Mouse (Mus musculus) liver, embryonic 15.5 days (tissue): ENCODE results near the gene Dnajb2. TPM values are rescaled to one million over a fixed set of nuclear protein-coding genes. Genes with fewer than 3 reads are reported as not detected.
"Not testable (repeated sequence)": the region's sequence is repeated elsewhere in the genome, so short reads cannot be mapped to it uniquely, and the experiment has no call there.

ENCODE experiments used
- ATAC-seq: fragments of 200-750 bp; cut with Nextera tagmentation; 2 replicates; pipeline ENCODE4 v1.8.0; 2017; ENCODE audit warnings: moderate number of reproducible peaks, mild to moderate bottlenecking, moderate library complexity; ENCODE audit not compliant: insufficient read depth
- H3K27ac ChIP-seq: fragments of 300-500 bp; sonication (generic); replicated peaks from 2 replicates; pipeline ENCODE4 v1.5.1; 2015; ENCODE audit warnings: mild to moderate bottlenecking, inconsistent platforms
- H3K27me3 ChIP-seq: fragments of 300-500 bp; sonication (generic); 2 replicates; pipeline ENCODE4 v1.6.1; 2015; ENCODE audit warnings: mild to moderate bottlenecking, inconsistent platforms
- H3K36me3 ChIP-seq: fragments of 300-500 bp; sonication (generic); replicated peaks from 2 replicates; pipeline ENCODE4 v1.6.1; 2015; ENCODE audit warnings: moderate library complexity, mild to moderate bottlenecking, inconsistent platforms
- H3K4me1 ChIP-seq: fragments of 300-500 bp; sonication (generic); replicated peaks from 2 replicates; pipeline ENCODE4 v1.6.1; 2015; ENCODE audit warnings: inconsistent platforms
- H3K4me2 ChIP-seq: fragments of 300-500 bp; sonication (generic); 2 replicates; pipeline ENCODE4 v1.6.1; 2015; ENCODE audit warnings: moderate library complexity, mild to moderate bottlenecking, inconsistent platforms
- H3K4me3 ChIP-seq: fragments of 300-500 bp; sonication (generic); replicated peaks from 2 replicates; pipeline ENCODE4 v1.5.1; 2015; ENCODE audit warnings: mild to moderate bottlenecking, inconsistent platforms
- H3K9ac ChIP-seq: fragments of 300-500 bp; sonication (generic); 2 replicates; pipeline ENCODE4 v1.6.1; 2015; ENCODE audit warnings: moderate library complexity, mild to moderate bottlenecking, inconsistent platforms
- H3K9me3 ChIP-seq: fragments of 300-500 bp; sonication (generic); replicated peaks from 2 replicates; pipeline ENCODE4 v1.6.1; 2016; ENCODE audit warnings: inconsistent platforms
- WGBS: fragments of 180-500 bp; shearing (Covaris S2); methylation state at CpG from one replicate; pipeline ENCODE4 v1.1.7; 2015; ENCODE audit warnings: mixed read lengths; ENCODE audit not compliant: insufficient replicate concordance; 5-methylcytosine and 5-hydroxymethylcytosine counted together
- polyA plus RNA-seq: library from polyadenylated mRNA; unstranded; fragments of >200 nt; fragmentation: Nextera tagmentation; extraction: Ambion mirVana; gene quantifications from 2 replicates; pipeline ENCODE4 v1.2.1, GENCODE M21; 2015

Dnajb2 gene
- polyA plus RNA-seq, 1 experiment from 2014 or later: 28.9 TPM

DNA sequence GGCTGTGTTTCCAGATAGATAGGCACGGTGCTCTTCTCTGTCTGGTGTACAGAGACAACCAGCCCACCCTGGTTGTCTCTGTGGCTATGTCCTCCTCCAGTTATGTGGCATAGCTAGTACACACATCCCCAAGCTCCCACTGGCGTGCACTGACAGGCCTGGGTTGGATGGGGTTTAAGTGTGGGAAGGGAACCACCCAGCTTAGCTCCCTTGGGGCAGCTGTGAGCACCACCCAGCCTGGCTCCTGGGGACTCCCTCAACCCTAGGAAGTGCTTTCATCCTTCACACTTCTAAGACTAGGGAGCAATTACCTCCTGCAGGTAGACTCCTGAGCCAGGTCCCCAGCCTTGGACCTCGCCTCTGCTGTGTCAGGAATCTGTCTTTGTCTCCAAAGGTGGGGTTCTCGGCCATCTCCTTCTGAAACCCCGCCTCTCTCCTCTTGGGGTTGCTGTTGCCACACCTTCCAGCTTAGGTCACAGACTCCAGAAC lies 4.5 kb upstream of the Dnajb2 start, which contains the start of gene A630095N17Rik:
Gene A630095N17Rik, minus strand, starts transcription at position 439 of the 489 bp plus-strand sequence.
- Histone ChIP-seq H3K9ac (no peak within 1 kb of the TSS), H3K4me3 (no peak within 1 kb of the TSS), H3K27me3 (no peaks in the 10 kb centered on the region; the same call in 1 of the 2 replicates), H3K27ac (peak within 1 kb of the TSS; percentile 38; the same call in 1 of the 2 replicates), H3K36me3 (no peaks in the 10 kb centered on the region), H3K9me3 (no peaks in the 10 kb centered on the region), H3K4me1 (peaks cover 77% of the 10 kb centered on the region), H3K4me2 (no peak within 1 kb of the TSS)
- whole genome bisulfite sequencing: 64% methylated on average over 5 of the region's 5 CpGs
- ATAC-seq: no peak

DNA sequence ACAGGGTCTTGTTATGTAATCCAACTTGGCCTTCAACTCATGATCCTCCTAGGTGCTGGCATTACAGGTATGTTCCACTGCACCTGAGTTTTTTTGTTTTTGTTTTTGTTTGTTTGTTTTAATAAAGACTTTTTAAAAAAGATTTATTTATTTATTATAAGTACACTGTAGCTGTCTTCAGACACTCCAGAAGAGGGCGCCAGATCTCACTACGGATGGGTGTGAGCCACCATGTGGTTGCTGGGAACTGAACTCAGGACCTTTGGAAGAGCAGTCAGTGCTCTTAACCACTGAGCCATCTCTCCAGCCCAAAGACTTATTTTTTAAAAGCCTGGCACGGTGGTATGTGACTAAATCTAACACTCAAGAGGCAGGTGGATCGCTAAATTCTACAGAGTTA lies 3.7 kb upstream of the Dnajb2 start:
- H3K4me1 ChIP-seq: peaks cover 79% of the 10 kb centered on the region
- H3K4me2 ChIP-seq, H3K36me3 ChIP-seq, ATAC-seq, H3K27me3 ChIP-seq, H3K9ac ChIP-seq, H3K4me3 ChIP-seq, H3K9me3 ChIP-seq, H3K27ac ChIP-seq: not testable (repeated sequence)
- 70% methylated on average over 4 of the region's 4 CpGs for WGBS

DNA sequence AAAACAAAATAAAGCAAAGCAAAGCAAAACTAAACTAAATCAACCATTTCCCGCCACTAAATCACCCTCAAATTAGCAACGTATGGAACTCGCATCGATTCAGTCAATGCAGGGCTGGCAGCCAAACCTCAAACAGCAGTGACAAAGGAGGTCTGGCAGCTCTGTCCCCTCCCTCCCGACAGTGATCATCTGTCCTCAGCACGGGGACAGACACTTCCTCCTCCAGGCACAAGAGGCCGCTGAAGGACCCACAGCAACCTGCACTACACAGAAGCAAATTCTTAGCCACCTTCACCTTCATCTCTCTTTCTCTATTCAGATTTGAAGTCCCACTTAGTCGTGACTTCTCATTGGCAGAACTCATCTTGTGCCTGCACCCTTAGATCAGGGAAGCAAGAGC lies 1.6 kb upstream of the Dnajb2 start:
- H3K4me2 ChIP-seq: peak overlapping the region; percentile 90
- no peaks in the 10 kb centered on the region; the same call in 1 of the 2 replicates for H3K27me3 ChIP-seq
- peak overlapping the region; percentile 81; the same call in 1 of the 2 replicates for H3K9ac ChIP-seq
- 0 out of 2 replicates have a peak, but pooled peaks cover 7% of the 10 kb centered on the region for H3K36me3 ChIP-seq
- no peak overlapping the region for H3K4me3 ChIP-seq
- no peak for ATAC-seq
- H3K4me1 ChIP-seq: peaks cover 84% of the 10 kb centered on the region
- 0% methylated on average over 8 of the region's 8 CpGs for WGBS
- no peaks in the 10 kb centered on the region for H3K9me3 ChIP-seq
- H3K27ac ChIP-seq: peak overlapping the region; percentile 99

DNA sequence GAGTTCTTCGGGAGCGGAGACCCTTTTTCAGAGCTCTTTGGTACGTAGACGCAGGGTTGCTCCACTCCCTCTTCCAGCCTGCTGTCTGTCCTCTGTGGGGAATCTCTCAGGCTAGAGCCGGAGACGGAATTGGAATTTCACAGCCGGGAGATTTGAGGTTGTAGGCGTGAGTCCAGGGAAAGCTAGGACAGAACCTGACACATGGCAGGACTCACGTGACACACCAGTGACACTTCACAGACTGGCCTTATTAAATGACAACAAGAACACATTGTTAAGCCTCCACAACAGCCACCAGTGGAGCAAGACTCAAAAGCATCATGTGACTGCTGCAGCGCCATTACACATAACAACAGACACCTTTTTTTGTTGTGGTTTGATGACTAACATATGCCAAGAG lies 3.4 kb downstream of the Dnajb2 start:
- Histone ChIP-seq H3K4me1 (peaks cover 51% of the 10 kb centered on the region), H3K27ac (peak overlapping the region; percentile 15; the same call in 1 of the 2 replicates), H3K4me3 (no peak overlapping the region), H3K9me3 (no peaks in the 10 kb centered on the region), H3K9ac (no peak overlapping the region), H3K27me3 (no peaks in the 10 kb centered on the region), H3K4me2 (no peak overlapping the region), H3K36me3 (peaks cover 39% of the 10 kb centered on the region)
- ATAC-seq: no peak
- WGBS: 89% methylated on average over 10 of the region's 10 CpGs

DNA sequence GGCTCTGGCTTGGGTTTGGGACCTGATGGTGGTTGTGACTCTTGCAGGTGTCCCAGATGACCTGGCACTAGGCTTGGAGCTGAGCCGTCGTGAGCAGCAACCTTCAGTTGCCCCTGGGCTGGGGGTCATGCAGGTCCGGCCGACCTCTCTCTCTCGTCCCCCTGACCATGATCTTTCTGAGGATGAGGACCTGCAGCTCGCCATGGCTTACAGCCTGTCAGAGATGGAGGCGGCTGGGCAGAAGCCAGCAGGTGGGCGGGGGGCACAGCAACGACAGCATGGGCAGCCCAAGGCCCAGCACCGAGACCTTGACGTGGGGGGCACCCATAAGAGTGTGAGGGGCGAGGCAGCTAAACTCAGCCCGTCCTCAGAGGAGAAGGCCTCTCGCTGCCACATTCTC lies 7.2 kb downstream of the Dnajb2 start:
- H3K4me2 ChIP-seq: no peak overlapping the region
- peaks cover 40% of the 10 kb centered on the region for H3K36me3 ChIP-seq
- H3K27ac ChIP-seq: no peak overlapping the region
- no peaks in the 10 kb centered on the region for H3K9me3 ChIP-seq
- no peak for ATAC-seq
- 82% methylated on average over 14 of the region's 14 CpGs for WGBS
- peaks cover 26% of the 10 kb centered on the region for H3K4me1 ChIP-seq
- no peaks in the 10 kb centered on the region for H3K27me3 ChIP-seq
- H3K9ac ChIP-seq: no peak overlapping the region
- no peak overlapping the region for H3K4me3 ChIP-seq

DNA sequence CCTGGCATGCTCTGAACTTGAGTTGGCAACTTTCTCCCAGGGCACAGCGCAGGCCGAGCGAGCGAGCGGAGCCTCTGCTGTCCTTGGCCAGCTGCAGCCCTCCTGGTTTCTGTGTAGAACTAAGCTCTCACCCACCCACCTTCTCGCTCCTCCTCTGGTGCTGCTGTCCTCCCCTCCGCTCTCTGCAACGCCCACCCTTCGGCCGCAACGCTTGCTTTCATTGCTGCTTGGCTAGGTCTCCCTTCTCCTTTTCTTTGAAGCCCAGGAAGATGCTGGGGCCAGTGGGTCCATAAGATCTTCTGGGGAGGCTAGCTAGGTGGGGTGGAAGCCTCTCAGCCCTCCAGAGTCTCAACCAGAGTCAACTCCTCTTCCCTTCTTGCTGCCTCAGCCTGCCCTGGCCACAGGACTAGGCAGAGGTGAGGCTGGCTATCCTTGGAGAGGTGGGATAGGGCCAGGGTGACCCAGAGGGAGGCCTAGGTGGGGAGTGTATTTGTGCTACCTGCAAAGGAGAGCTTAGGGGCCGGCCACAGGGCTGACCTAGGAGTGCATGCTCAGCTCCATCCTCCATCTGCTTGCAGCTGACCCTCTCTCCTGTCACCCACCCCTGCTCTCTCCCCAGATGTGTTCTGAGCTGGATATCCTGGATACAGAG lies 8.1 kb downstream of the Dnajb2 start:
- Histone ChIP-seq H3K9me3 (no peaks in the 10 kb centered on the region), H3K9ac (no peak overlapping the region), H3K4me1 (peaks cover 18% of the 10 kb centered on the region), H3K4me2 (no peak overlapping the region), H3K27ac (no peak overlapping the region), H3K36me3 (peaks cover 36% of the 10 kb centered on the region), H3K4me3 (no peak overlapping the region), H3K27me3 (no peaks in the 10 kb centered on the region)
- 82% methylated on average over 12 of the region's 12 CpGs for WGBS
- no peak; the same call in 1 of the 2 replicates for ATAC-seq

DNA sequence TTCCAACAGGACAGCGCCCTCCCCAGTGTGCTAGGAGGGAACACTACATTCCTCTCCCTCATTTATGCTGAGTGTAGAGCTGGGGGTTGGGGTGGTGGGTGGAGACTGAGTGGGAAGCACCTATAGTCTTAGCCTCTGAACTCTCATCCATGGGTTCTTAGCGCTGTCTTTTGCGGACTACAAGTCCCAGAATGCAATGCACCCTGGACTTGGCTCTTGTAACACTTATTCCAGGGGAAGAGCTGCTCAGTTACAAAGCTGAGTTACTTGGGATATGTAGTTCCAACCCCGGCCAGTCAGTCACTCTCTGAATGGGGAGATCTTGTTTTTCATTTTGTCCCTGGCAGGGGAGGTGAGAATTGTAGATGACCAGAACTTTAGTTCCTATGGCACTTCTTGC lies 8.6 kb downstream of the Dnajb2 start:
- H3K9ac ChIP-seq: no peak overlapping the region
- H3K36me3 ChIP-seq: peaks cover 32% of the 10 kb centered on the region
- no peak overlapping the region for H3K27ac ChIP-seq
- WGBS: 31% methylated on average over 4 of the region's 4 CpGs
- ATAC-seq: peak; percentile 29
- H3K9me3 ChIP-seq: no peaks in the 10 kb centered on the region
- H3K4me3 ChIP-seq: no peak overlapping the region
- no peaks in the 10 kb centered on the region for H3K27me3 ChIP-seq
- peaks cover 18% of the 10 kb centered on the region for H3K4me1 ChIP-seq
- no peak overlapping the region for H3K4me2 ChIP-seq

DNA sequence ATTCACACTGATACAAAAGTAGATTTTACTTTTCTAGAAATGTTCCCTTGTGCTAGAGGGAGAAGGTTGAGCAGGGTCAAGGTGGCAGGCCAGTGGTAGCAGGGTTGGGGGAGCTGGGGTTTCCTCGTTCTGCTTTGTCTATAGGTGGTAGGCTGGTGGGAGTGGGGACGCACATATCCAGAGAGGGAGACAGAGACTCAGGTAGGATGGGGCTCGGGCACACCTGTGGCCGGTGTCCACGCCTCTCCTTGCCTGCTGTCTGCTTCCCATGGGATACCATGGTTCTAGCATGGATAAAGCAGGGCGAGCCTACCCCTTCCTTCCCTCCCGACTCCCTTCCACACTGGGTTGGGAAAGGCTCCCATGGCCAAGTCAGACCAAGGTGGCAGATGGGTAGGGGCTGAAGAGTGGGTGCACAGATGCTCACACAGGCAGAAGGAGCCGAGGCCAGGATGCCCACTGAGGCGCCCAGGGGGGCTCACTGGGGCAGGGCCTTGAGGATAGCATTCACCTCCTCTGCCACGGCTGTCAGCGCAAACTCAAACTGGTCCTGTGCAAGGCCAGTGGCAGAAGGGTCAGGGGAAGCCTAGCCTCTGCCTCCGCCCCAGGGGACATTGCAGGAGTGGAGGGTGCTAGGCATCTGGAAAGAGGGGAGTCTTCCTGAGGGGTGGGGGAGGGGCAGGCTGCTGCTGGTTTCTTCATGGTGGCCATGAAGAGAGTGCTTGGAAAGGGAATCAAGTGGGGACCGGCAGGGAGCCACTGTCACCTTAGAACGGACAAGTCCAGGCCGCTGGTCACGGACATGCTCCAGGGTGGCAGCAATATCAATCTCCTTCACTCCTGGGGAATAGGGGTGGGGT lies 11.1 kb downstream of the Dnajb2 start:
- Histone ChIP-seq H3K27me3 (0 out of 2 replicates have a peak, but pooled peaks cover 2% of the 10 kb centered on the region), H3K4me1 (peaks cover 30% of the 10 kb centered on the region), H3K9ac (no peak overlapping the region), H3K4me3 (no peak overlapping the region), H3K36me3 (peaks cover 18% of the 10 kb centered on the region), H3K9me3 (no peaks in the 10 kb centered on the region), H3K4me2 (no peak overlapping the region), H3K27ac (no peak overlapping the region)
- ATAC-seq: no peak
- WGBS: 78% methylated on average over 16 of the region's 16 CpGs

DNA sequence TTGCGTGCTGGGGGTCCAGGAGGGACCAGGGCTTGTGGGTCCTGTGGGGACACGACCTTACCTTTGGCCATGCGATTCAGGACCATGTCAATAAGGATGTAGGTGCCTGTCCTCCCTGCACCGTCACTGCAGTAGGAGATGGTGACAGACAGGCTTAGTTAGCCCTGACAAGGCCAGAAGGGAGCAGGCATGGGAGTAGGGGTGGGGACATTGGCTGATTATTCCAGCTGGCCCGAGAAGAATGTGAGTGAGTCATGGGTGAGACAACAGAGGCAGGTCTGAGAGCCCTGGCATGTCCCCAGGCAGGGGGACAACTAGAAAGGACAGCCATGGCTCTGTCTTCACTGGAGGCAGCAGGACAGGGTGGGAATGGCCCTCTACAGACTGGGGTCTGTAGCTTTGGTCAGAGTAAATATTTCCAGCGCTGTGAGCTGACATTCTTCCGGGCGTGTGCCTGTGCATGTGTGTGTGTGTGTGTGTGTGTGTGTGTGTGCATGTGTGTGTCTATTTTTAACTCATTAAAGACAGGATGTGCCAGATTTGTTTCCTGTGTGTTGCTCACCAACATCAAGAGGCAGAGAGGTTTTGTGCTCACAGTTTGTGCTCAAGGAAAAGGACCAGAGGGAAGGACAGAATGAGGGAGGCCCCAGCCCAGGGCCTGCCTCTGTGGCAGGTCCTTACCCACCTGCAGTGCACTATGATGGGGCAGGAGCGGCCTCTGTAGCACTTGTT lies 12.0 kb downstream of the Dnajb2 start:
- Histone ChIP-seq H3K36me3 (peaks cover 15% of the 10 kb centered on the region), H3K4me2 (no peak overlapping the region), H3K4me3 (no peak overlapping the region), H3K9ac (no peak overlapping the region), H3K4me1 (peaks cover 30% of the 10 kb centered on the region), H3K27me3 (peaks cover 6% of the 10 kb centered on the region; the same call in 1 of the 2 replicates), H3K9me3 (no peaks in the 10 kb centered on the region), H3K27ac (peak overlapping the region; percentile 29; the same call in 1 of the 2 replicates)
- no peak for ATAC-seq
- 51% methylated on average over 9 of the region's 9 CpGs for WGBS

DNA sequence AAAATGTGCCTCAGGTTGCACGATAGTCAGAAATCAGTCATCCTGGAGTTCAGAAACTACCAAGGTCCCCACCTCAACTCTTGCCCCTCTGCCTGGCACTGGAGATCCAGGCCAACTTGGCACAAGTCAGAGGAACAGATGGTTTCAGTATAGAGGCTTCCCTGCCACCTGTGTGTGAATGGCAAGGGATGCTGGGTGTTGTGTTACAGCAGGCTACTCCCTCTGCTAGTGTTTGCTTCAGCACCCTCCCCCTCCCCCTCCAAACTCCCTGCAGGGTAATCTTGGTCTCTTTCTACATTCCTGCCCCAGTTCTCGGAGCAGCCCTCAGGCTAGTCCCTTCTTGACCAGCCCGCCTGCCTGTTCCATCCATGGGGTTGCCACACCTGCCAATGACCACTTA lies 14.3 kb downstream of the Dnajb2 start:
- no peak for ATAC-seq

More for the DNA sequence above, 14.3 kb downstream of the Dnajb2 start:
- H3K4me1 ChIP-seq: peaks cover 26% of the 10 kb centered on the region
- H3K36me3 ChIP-seq: no peaks in the 10 kb centered on the region
- H3K27ac ChIP-seq: no peak overlapping the region
- H3K9ac ChIP-seq: no peak overlapping the region
- WGBS: 85% methylated on average over 3 of the region's 3 CpGs
- no peaks in the 10 kb centered on the region for H3K9me3 ChIP-seq
- H3K4me2 ChIP-seq: no peak overlapping the region
- no peak overlapping the region for H3K4me3 ChIP-seq
- peaks cover 6% of the 10 kb centered on the region; the same call in 1 of the 2 replicates for H3K27me3 ChIP-seq
